Mouse (Mus musculus): ENCODE results near the gene Nsf. TPM values are rescaled to one million over a fixed set of nuclear protein-coding genes. Genes with fewer than 3 reads are reported as not detected.
A peak's percentile ranks its signal among the peaks of the same experiment; 100 is the strongest.

Gene Nsf
- polyA plus RNA-seq, 1 experiment = 11.2 TPM

DNA sequence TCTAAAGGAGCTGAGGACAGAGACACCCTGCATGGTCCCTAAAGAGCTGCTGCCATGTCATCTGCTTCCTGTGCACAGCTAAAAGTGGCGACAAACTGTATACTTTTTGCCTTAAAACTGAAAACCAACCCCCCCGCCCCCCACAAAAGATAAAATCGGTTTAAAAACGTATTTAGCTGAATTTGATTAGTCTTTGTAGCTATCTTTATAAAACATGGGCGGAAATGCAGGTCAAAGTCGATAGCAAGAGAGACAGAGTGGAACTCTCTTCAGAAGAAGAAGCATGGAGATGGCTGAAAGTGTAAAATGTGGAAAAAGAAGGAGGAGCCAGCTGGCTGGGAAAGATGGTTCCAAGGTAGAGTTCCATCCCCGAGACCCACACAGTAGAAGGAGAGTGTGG lies 4.9 kb downstream of the Nsf start:
- H3K27me3 ChIP-seq (replicated peaks) = no peaks in the 10 kb centered on the region
- TF ChIP-seq GATA1 (IDR thresholded peaks at IDR 0.05; ENCODE audit: borderline replicate concordance, low read length) (no peak), FLI1 (IDR thresholded peaks at IDR 0.05; ENCODE audit: low read length) (no peak)
- H3K4me1 ChIP-seq = peaks cover 67% of the 10 kb centered on the region
- H3K4me3 ChIP-seq (replicated peaks) = peak overlapping the region; percentile 76
- H3K9me3 ChIP-seq = no peaks in the 10 kb centered on the region
- peaks cover 50% of the 10 kb centered on the region for H3K36me3 ChIP-seq (replicated peaks; ENCODE audit: low read length)

DNA sequence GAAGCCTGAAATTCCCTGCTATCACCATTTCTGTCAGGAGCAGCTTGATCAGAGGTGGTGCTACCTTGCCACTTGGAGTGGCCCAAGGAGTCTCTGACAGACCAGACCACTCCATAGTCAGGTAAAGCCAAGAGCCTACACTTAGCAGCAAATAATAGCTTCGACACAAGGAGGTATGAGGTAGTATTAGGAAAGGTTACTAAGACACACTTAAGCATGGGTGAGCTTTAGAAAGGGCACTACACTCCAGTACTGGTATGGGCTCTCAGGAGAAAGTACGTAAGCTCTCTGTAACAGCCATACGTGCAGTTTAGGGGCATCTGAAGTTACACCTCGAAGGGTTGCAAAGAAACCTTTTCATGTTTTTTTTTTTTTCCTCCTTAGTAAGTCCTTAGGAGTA lies 11.1 kb downstream of the Nsf start:
- no peaks in the 10 kb centered on the region for H3K9me3 ChIP-seq
- peaks cover 81% of the 10 kb centered on the region for H3K36me3 ChIP-seq (replicated peaks; ENCODE audit: low read length)
- peaks cover 64% of the 10 kb centered on the region for H3K4me1 ChIP-seq

DNA sequence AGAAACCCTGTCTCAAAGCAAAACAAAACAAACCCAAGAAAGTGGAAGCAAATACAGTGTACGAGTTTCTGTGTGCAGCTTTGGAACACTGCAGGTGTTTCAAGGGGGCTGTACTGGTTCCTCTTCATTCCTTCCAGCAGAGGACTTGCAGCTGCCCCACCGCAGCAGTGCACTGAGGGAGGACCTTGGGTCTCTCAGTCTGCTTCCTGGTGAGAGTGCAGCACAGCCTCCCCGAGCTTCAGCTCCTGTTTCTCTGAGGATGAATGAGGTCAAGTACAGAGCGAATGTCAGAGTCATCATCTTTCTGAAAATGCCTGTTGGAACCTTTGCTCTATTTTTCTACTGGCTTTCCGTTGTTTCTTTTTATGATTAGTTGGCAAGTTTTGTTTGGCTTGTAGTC lies 12.5 kb downstream of the Nsf start:
- peaks cover 80% of the 10 kb centered on the region for H3K36me3 ChIP-seq (replicated peaks; ENCODE audit: low read length)
- TF ChIP-seq GATA1 (IDR thresholded peaks at IDR 0.05; ENCODE audit: borderline replicate concordance, low read length) (no peak), FLI1 (IDR thresholded peaks at IDR 0.05; ENCODE audit: low read length) (no peak)

More for the DNA sequence above, 11.1 kb downstream of the Nsf start:
- TF ChIP-seq FLI1 (IDR thresholded peaks at IDR 0.05; ENCODE audit: low read length) (no peak), GATA1 (IDR thresholded peaks at IDR 0.05; ENCODE audit: borderline replicate concordance, low read length) (no peak)
- Histone ChIP-seq H3K4me3 (replicated peaks) (no peak overlapping the region), H3K27me3 (replicated peaks) (no peaks in the 10 kb centered on the region)

DNA sequence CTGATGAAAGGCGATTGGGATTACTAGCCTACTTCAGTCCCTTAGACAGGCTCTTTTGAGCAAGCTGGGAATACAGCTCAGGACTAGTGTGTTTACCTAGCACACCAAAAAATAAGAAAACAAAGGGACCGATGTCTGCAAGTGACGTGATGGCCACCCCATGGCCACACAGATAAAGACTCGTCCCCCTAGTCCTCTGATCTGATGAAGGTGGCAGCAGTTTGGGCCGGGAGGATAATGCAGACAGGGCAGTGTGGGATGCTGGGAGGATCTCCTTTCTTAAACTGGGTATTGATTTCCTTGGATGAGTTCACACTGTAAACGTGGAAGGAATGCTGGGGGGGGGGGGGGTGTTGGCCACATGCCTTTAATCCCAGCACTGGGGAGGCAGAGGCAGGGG lies 13.0 kb downstream of the Nsf start:
- H3K27me3 ChIP-seq (replicated peaks) = no peaks in the 10 kb centered on the region
- no peak overlapping the region for H3K4me3 ChIP-seq (replicated peaks)
- H3K9me3 ChIP-seq = no peaks in the 10 kb centered on the region
- TF ChIP-seq FLI1 (IDR thresholded peaks at IDR 0.05; ENCODE audit: low read length) (no peak), GATA1 (IDR thresholded peaks at IDR 0.05; ENCODE audit: borderline replicate concordance, low read length) (no peak)
- H3K4me1 ChIP-seq = peaks cover 64% of the 10 kb centered on the region
- H3K36me3 ChIP-seq (replicated peaks; ENCODE audit: low read length) = peaks cover 78% of the 10 kb centered on the region

More for the DNA sequence above, 12.5 kb downstream of the Nsf start:
- Histone ChIP-seq H3K27me3 (replicated peaks) (no peaks in the 10 kb centered on the region), H3K4me1 (peaks cover 64% of the 10 kb centered on the region), H3K4me3 (replicated peaks) (no peak overlapping the region), H3K9me3 (no peaks in the 10 kb centered on the region)

DNA sequence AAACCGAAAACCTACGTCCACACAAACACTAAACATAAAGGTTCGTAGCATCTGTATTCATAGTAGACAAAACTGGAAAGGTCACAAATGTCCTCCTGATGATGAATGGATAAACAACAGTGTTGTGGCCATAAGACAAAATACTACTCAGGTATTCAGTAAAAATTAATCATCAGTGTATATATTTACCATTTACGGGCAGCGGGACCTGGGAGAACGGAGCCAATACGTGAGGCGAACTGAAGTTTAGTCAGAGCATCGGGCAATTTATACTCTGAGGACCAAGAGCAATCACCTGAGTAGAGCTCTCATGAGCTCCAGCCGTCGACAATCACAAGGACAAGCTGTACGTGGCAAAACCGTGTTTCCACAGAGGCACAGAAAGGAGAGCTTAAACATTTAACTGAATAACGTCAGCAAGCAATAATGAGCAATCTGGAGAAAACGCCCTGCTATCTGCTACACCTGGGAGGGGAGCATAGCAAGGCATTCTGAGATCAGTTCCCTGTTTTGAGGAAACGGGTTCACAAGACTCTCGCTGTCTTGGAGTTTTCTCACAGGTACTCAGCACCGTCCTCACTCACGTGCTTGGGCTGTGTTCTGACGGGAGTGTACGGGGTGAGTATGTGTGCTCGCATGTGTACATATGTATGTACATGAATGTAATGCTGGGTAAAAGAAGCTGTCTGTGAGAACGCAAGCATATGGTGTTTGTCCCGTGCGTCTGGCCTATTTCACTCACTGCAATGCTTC lies 15.7 kb downstream of the Nsf start:
- H3K9me3 ChIP-seq = no peaks in the 10 kb centered on the region
- H3K27me3 ChIP-seq (replicated peaks) = no peaks in the 10 kb centered on the region
- H3K4me1 ChIP-seq = peaks cover 60% of the 10 kb centered on the region
- H3K36me3 ChIP-seq (replicated peaks; ENCODE audit: low read length) = peaks cover 75% of the 10 kb centered on the region
- TF ChIP-seq GATA1 (IDR thresholded peaks at IDR 0.05; ENCODE audit: borderline replicate concordance, low read length) = no peak
- TF ChIP-seq FLI1 (IDR thresholded peaks at IDR 0.05; ENCODE audit: low read length) = no peak
- no peak overlapping the region for H3K4me3 ChIP-seq (replicated peaks)

DNA sequence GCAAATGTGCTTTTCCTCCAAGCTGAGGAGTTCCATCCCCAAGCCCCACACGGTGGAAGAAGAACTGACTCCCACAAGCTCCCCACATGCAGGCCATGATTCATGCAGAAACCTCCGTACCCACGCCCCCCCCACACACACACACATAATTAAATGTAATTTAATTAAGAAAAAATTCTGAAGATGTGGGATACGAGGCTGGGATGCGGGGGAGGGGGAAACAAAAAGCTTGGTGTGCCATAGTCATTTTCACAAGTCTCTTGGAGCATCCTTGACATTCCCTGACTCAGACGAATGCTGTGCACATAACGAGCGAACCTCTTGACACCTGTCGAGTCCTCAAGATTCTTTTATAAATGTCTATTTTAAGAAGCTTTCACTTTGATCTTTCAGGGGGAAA lies 16.4 kb downstream of the Nsf start:
- Histone ChIP-seq H3K36me3 (replicated peaks; ENCODE audit: low read length) (peaks cover 76% of the 10 kb centered on the region), H3K4me3 (replicated peaks) (no peak overlapping the region), H3K4me1 (peaks cover 61% of the 10 kb centered on the region), H3K27me3 (replicated peaks) (no peaks in the 10 kb centered on the region), H3K9me3 (no peaks in the 10 kb centered on the region)
- TF ChIP-seq GATA1 (IDR thresholded peaks at IDR 0.05; ENCODE audit: borderline replicate concordance, low read length) (no peak), FLI1 (IDR thresholded peaks at IDR 0.05; ENCODE audit: low read length) (no peak)

DNA sequence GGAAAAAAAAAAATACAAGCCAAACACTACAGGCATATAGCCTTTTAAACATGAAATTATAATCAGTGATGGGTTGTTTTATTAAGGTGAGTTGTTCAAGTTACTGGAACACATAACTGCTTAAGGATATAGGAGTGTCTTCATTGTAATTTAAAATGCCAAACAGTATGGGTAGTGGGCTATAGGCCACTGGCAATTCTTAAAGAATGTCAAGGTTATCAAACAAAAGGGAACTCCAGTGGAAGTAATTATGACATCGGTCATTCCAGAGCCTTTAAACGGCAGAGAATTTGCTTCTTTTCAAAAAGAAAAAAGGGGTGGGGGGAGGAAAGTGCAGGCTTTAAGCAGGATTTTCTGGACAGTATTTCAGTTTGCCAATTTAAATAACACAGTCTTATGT lies 18.1 kb downstream of the Nsf start:
- peaks cover 71% of the 10 kb centered on the region for H3K36me3 ChIP-seq (replicated peaks; ENCODE audit: low read length)
- H3K27me3 ChIP-seq (replicated peaks) = no peaks in the 10 kb centered on the region
- no peak overlapping the region for H3K4me3 ChIP-seq (replicated peaks)
- no peaks in the 10 kb centered on the region for H3K9me3 ChIP-seq
- no peak for TF ChIP-seq GATA1 (IDR thresholded peaks at IDR 0.05; ENCODE audit: borderline replicate concordance, low read length)
- TF ChIP-seq FLI1 (IDR thresholded peaks at IDR 0.05; ENCODE audit: low read length) = no peak
- H3K4me1 ChIP-seq = peaks cover 44% of the 10 kb centered on the region

DNA sequence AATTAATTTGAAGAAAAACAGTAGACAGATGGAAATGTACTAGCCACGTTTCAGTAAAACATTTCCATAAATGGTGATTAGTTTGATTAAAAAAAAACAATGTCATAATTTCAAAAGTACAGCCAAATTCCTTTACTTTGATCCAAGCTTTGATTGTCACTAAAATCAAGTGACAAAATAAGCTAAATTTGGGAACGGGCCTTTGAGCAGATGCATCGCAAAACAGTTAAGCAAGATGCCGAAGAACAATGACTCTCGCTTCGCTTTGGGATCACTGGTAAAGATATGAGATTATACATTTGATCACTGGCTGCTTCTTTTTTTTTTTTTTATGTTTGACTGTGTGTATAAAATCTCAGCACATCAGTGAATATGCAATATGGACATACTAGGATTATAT lies 20.0 kb downstream of the Nsf start:
- no peaks in the 10 kb centered on the region for H3K27me3 ChIP-seq (replicated peaks)
- H3K4me3 ChIP-seq (replicated peaks) = no peak overlapping the region
- peaks cover 44% of the 10 kb centered on the region for H3K4me1 ChIP-seq
- H3K36me3 ChIP-seq (replicated peaks; ENCODE audit: low read length) = peaks cover 69% of the 10 kb centered on the region
- no peaks in the 10 kb centered on the region for H3K9me3 ChIP-seq
- TF ChIP-seq GATA1 (IDR thresholded peaks at IDR 0.05; ENCODE audit: borderline replicate concordance, low read length) (no peak), FLI1 (IDR thresholded peaks at IDR 0.05; ENCODE audit: low read length) (no peak)

DNA sequence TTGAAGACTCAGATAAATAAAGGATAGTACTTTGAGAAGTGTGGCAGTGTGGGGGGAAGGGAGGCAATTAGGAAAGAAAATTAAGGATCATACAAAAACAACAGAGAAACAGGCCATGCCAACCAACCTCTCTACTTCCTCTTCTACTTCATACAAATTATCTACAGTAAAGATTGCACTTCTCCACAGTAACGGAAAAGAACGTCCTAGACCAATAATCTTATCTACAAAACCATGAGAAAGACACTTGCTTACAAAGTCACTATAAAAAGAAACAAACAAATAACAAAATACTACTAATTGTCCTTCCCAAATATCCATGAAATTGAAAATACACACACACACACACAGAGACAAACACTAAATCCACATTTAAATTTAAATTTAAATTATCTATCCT lies 29.9 kb downstream of the Nsf start:
- Histone ChIP-seq H3K36me3 (replicated peaks; ENCODE audit: low read length) (peaks cover 90% of the 10 kb centered on the region), H3K4me1 (peaks cover 1% of the 10 kb centered on the region; the same call in 1 of the 2 replicates), H3K9me3 (no peaks in the 10 kb centered on the region), H3K4me3 (replicated peaks) (no peak overlapping the region), H3K27me3 (replicated peaks) (no peaks in the 10 kb centered on the region)
- TF ChIP-seq FLI1 (IDR thresholded peaks at IDR 0.05; ENCODE audit: low read length) (no peak), GATA1 (IDR thresholded peaks at IDR 0.05; ENCODE audit: borderline replicate concordance, low read length) (no peak)

DNA sequence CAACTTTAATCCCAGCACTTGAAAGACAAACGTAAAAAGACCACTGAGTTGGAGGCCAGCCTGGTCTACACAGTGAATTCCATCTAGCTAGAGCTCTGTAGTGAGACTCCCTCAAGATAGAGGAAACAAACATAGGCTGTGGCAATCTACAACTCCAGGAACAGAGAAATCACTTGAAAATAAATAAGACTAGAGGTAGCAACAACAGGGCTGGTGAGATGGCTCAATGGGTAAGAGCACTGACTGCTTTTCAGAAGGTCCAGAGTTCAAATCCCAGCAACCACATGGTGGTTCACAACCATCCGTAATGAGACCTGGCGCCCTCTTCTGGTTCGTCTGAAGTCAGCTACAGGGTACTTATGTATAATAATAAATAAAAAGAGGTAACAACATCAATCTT lies 30.6 kb downstream of the Nsf start:
- H3K4me3 ChIP-seq (replicated peaks) = no peak overlapping the region
- peaks cover 6% of the 10 kb centered on the region; the same call in 1 of the 2 replicates for H3K4me1 ChIP-seq
- no peaks in the 10 kb centered on the region for H3K9me3 ChIP-seq
- no peak for TF ChIP-seq GATA1 (IDR thresholded peaks at IDR 0.05; ENCODE audit: borderline replicate concordance, low read length)
- TF ChIP-seq FLI1 (IDR thresholded peaks at IDR 0.05; ENCODE audit: low read length) = no peak
- peaks cover 89% of the 10 kb centered on the region for H3K36me3 ChIP-seq (replicated peaks; ENCODE audit: low read length)
- no peaks in the 10 kb centered on the region for H3K27me3 ChIP-seq (replicated peaks)

Measured in megakaryocyte, embryonic 14.5 days (primary cell).